14 mouse cellular contexts compared by ENCODE assay signal in the genomic region with DNA sequence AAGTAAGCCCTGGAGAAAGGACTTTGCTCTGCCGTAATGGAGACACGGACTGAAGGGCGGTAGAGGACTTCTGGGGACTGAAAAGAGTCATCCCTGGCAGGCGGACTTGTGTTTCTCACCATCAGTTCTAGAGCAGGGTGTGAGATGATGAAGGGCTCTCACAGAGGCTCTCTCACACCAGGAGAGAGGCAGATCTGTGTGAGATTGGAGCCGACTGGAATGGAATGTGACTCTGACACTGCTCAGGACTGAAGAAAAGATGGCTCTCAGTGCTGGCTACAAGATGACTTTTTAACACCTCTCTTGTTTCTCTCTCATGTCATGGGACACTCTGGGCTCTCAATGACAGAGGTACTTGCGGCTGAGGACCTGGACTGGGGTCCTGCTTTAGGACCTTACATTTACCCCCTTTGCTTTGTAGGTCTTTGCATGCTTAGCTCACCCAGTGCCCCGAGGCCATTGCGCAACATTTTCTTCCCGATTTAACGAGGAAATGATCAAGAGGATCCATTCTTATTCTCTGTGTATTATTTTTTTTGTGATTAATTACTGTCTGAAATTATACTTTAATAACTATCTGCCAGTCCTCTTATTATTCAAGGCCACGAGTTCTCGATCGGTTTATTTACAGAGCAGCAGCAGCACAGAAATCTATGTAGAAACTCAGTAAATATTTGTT. TPM values are rescaled to one million over a fixed set of nuclear protein-coding genes. Genes with fewer than 3 reads are reported as not detected.
A peak's percentile ranks its signal among the peaks of the same experiment; 100 is the strongest.
DNase-seq lines count a peak whose midpoint lies in the region; ATAC-seq lines count a peak whose summit lies in the region.
"Had no signal": no experiment of that assay in that cellular context is flagged by ENCODE, and none has a peak within 500 bp of the region (broad histone marks: within the 10 kb centered on the region; RNA-seq: fewer than 3 reads in every experiment).

No protein-coding gene starts in this region.

- H3K4me2 ChIP-seq in forebrain, embryonic 15.5 days (replicated peaks) = no peak overlapping the region
- no peak overlapping the region for H3K4me2 ChIP-seq in forebrain, embryonic 13.5 days
- no peak overlapping the region for H3K4me2 ChIP-seq in hindbrain, embryonic 11.5 days (replicated peaks; ENCODE audit: low read depth, low read length)
- no peak overlapping the region for H3K4me2 ChIP-seq in hindbrain, embryonic 14.5 days (replicated peaks)
- no peak overlapping the region for H3K4me2 ChIP-seq in neural tube, embryonic 12.5 days (replicated peaks)

- H3K4me1 ChIP-seq in forebrain, embryonic 15.5 days = peaks cover 18% of the 10 kb centered on the region
- H3K4me1 ChIP-seq in forebrain, embryonic 13.5 days = peaks cover 27% of the 10 kb centered on the region
- no peaks in the 10 kb centered on the region for H3K4me1 ChIP-seq in hindbrain, embryonic 11.5 days (replicated peaks; ENCODE audit: control insufficient read depth, insufficient read depth, low read length)
- peaks cover 21% of the 10 kb centered on the region; the same call in 1 of the 2 replicates for H3K4me1 ChIP-seq in hindbrain, embryonic 14.5 days (replicated peaks; ENCODE audit: control insufficient read depth, insufficient read depth, low read length)
- peaks cover 19% of the 10 kb centered on the region for H3K4me1 ChIP-seq in neural tube, embryonic 12.5 days

- WGBS in forebrain, embryonic 15.5 days = 66% methylated on average over 13 of the region's 13 CpGs
- WGBS in forebrain, embryonic 13.5 days = 65% methylated on average over 13 of the region's 13 CpGs
- WGBS in hindbrain, embryonic 11.5 days = 72% methylated on average over 13 of the region's 13 CpGs
- 65% methylated on average over 13 of the region's 13 CpGs for WGBS in hindbrain, embryonic 14.5 days
- 60% methylated on average over 13 of the region's 13 CpGs for WGBS in neural tube, embryonic 12.5 days

- no peak overlapping the region for H3K4me3 ChIP-seq in forebrain, embryonic 15.5 days
- no peak overlapping the region for H3K4me3 ChIP-seq in forebrain, embryonic 13.5 days
- H3K4me3 ChIP-seq in hindbrain, embryonic 11.5 days (ENCODE audit: low read depth, low read length) = no peak overlapping the region
- H3K4me3 ChIP-seq in hindbrain, embryonic 14.5 days (replicated peaks; ENCODE audit: low read length) = no peak overlapping the region
- H3K4me3 ChIP-seq in neural tube, embryonic 12.5 days = no peak overlapping the region

- no peaks in the 10 kb centered on the region for H3K27me3 ChIP-seq in forebrain, embryonic 15.5 days
- no peaks in the 10 kb centered on the region for H3K27me3 ChIP-seq in forebrain, embryonic 13.5 days
- H3K27me3 ChIP-seq in hindbrain, embryonic 11.5 days (ENCODE audit: control insufficient read depth, insufficient read depth, low read length) = no peaks in the 10 kb centered on the region
- no peaks in the 10 kb centered on the region for H3K27me3 ChIP-seq in hindbrain, embryonic 14.5 days (ENCODE audit: control insufficient read depth, insufficient read depth, low read length)
- H3K27me3 ChIP-seq in neural tube, embryonic 12.5 days (replicated peaks) = no peaks in the 10 kb centered on the region

- peak; percentile 13 for DNase-seq in hindbrain, embryonic 11.5 days (ENCODE audit: low spot score)
- DNase-seq in hindbrain, embryonic 14.5 days (ENCODE audit: low spot score) = no peak
- DNase-seq in neural tube, embryonic 10.5 days (ENCODE audit: extremely low spot score, low spot score) = no peak
- DNase-seq in layer of hippocampus, postnatal 36 days = no peak
- no peak for DNase-seq in urinary bladder, postnatal 36 days (ENCODE audit: low spot score in 2 of 2)
- DNase-seq: cerebellum, adult 9-11 months; left cerebral cortex, postnatal 4 days; retina, postnatal 1 day; spleen, adult 18-20 months had no signal

- no peak overlapping the region for H3K27ac ChIP-seq in forebrain, embryonic 15.5 days (replicated peaks)
- H3K27ac ChIP-seq in forebrain, embryonic 13.5 days = no peak overlapping the region
- no peak overlapping the region for H3K27ac ChIP-seq in hindbrain, embryonic 11.5 days (ENCODE audit: low read depth, low read length)
- no peak overlapping the region for H3K27ac ChIP-seq in hindbrain, embryonic 14.5 days
- no peak overlapping the region for H3K27ac ChIP-seq in neural tube, embryonic 12.5 days

- no peaks in the 10 kb centered on the region for H3K9me3 ChIP-seq in forebrain, embryonic 15.5 days
- no peaks in the 10 kb centered on the region for H3K9me3 ChIP-seq in forebrain, embryonic 13.5 days (replicated peaks)
- H3K9me3 ChIP-seq in hindbrain, embryonic 11.5 days (ENCODE audit: control insufficient read depth, low read length) = no peaks in the 10 kb centered on the region
- H3K9me3 ChIP-seq in hindbrain, embryonic 14.5 days (ENCODE audit: control insufficient read depth, low read length) = no peaks in the 10 kb centered on the region
- H3K9me3 ChIP-seq in neural tube, embryonic 12.5 days = no peaks in the 10 kb centered on the region

- ATAC-seq in forebrain, embryonic 15.5 days (replicated peaks) = 0 out of 2 replicates have a peak, but pooled peaks have one; percentile 9
- ATAC-seq in forebrain, embryonic 13.5 days = no peak
- ATAC-seq in hindbrain, embryonic 11.5 days (ENCODE audit: low FRiP score) = no peak
- ATAC-seq in hindbrain, embryonic 14.5 days (ENCODE audit: low FRiP score) = no peak
- 0 out of 2 replicates have a peak, but pooled peaks have one; percentile 34 for ATAC-seq in neural tube, embryonic 12.5 days (ENCODE audit: low FRiP score, low read depth)
- ATAC-seq: activated CD4-positive, CD25-positive, alpha-beta regulatory T cell, adult 4 months had no signal

- no peaks in the 10 kb centered on the region for H3K36me3 ChIP-seq in forebrain, embryonic 15.5 days
- no peaks in the 10 kb centered on the region for H3K36me3 ChIP-seq in forebrain, embryonic 13.5 days (ENCODE audit: poor library complexity, severe bottlenecking)
- H3K36me3 ChIP-seq in hindbrain, embryonic 11.5 days (ENCODE audit: control insufficient read depth, insufficient read depth, low read length) = no peaks in the 10 kb centered on the region
- H3K36me3 ChIP-seq in hindbrain, embryonic 14.5 days (replicated peaks; ENCODE audit: control insufficient read depth, insufficient read depth) = no peaks in the 10 kb centered on the region
- H3K36me3 ChIP-seq in neural tube, embryonic 12.5 days = no peaks in the 10 kb centered on the region
- H3K36me3 ChIP-seq: G1E had no signal

- no peak overlapping the region for H3K9ac ChIP-seq in forebrain, embryonic 15.5 days (replicated peaks)
- H3K9ac ChIP-seq in forebrain, embryonic 13.5 days = no peak overlapping the region
- H3K9ac ChIP-seq in hindbrain, embryonic 11.5 days (ENCODE audit: low read depth, low read length) = no peak overlapping the region
- H3K9ac ChIP-seq in hindbrain, embryonic 14.5 days = no peak overlapping the region
- H3K9ac ChIP-seq in neural tube, embryonic 12.5 days = no peak overlapping the region

RNA-seq across cellular contexts. Expression of gene Pam, which starts 10.7 kb away (rescaled TPM):
- polyA plus RNA-seq in forebrain, embryonic 15.5 days (2015; fragmentation: Nextera tagmentation; extraction: Ambion mirVana) = 56.1 and 57.9 TPM in 2 replicates
- 39.1 and 49.8 TPM in 2 replicates for polyA plus RNA-seq in forebrain, embryonic 13.5 days (2015; fragmentation: Nextera tagmentation; extraction: Ambion mirVana)
- polyA plus RNA-seq in hindbrain, embryonic 11.5 days (2014; fragmentation: Nextera tagmentation; extraction: Ambion mirVana) = 17.3 and 23.8 TPM in 2 replicates
- polyA plus RNA-seq in hindbrain, embryonic 14.5 days (2014; fragmentation: Nextera tagmentation; extraction: Ambion mirVana) = 30.8 and 34.4 TPM in 2 replicates
- polyA plus RNA-seq in neural tube, embryonic 12.5 days (2016; fragmentation: Nextera tagmentation; extraction: Ambion mirVana) = 21.8 and 34.0 TPM in 2 replicates
- 100 to 1,000 TPM; 187 to 188 TPM for total RNA-seq in layer of hippocampus, postnatal 36 days (2021)
- polyA plus RNA-seq: G1E had no signal

Comparison
In these comparisons a context has a peak if more than half of its experiments do, and no peak if none do; other contexts are left out.
1. ATAC-seq: peak in forebrain, embryonic 15.5 days (single experiment) and neural tube, embryonic 12.5 days (single experiment); none in forebrain, embryonic 13.5 days (single experiment), hindbrain, embryonic 11.5 days (single experiment) and hindbrain, embryonic 14.5 days (single experiment).